ENCODE assay signal across 33 mouse cellular contexts in the genomic region with DNA sequence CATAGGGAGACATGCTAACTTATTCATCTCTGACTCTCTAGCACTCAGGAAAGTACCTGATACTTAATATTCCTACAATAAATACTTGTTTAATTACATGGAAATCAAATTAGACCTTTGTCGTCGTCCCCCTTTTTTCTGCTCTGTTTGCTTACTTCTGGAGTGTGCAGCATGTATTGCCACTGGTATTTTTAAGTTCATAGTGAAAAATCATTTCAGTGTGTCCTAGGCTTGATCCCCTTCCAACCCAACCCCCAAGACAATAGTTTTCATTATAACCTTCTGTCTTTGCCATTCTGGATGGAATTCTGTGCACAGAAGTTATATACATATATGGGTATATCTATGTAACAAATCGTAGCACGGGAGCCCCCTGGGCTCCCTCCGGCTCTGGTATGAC. TPM values are rescaled to one million over a fixed set of nuclear protein-coding genes. Genes with fewer than 3 reads are reported as not detected.
DNase-seq lines count a peak whose midpoint lies in the region; ATAC-seq lines count a peak whose summit lies in the region.
"Had no signal": no experiment of that assay in that cellular context is flagged by ENCODE, and none has a peak within 500 bp of the region (broad histone marks: within the 10 kb centered on the region; RNA-seq: fewer than 3 reads in every experiment).

A gene (plus strand): TSS at position 301 of the 400 bp plus-strand sequence.

- ATAC-seq in embryonic facial prominence, embryonic 13.5 days (ENCODE audit: insufficient number of reproducible peaks, insufficient read depth, low FRiP score, low TSS enrichment, low read depth), result no peak
- ATAC-seq in limb, embryonic 13.5 days (ENCODE audit: low FRiP score, low read depth), result no peak
- ATAC-seq: activated CD4-positive, CD25-positive, alpha-beta regulatory T cell, adult 4 months; forebrain, embryonic 14.5 days; intestine, embryonic 16.5 days had no signal

- H3K9ac ChIP-seq in embryonic facial prominence, embryonic 13.5 days, result no peak within 1 kb of the TSS
- H3K9ac ChIP-seq in limb, embryonic 13.5 days, result no peak within 1 kb of the TSS
- H3K9ac ChIP-seq: embryonic facial prominence, embryonic 12.5 days; heart, embryonic 15.5 days; neural tube, embryonic 13.5 days; stomach, embryonic 15.5 days had no signal

- 56% methylated on average over 5 of the region's 5 CpGs for WGBS in embryonic facial prominence, embryonic 13.5 days
- WGBS in embryonic facial prominence, embryonic 10.5 days, result 82% methylated on average over 5 of the region's 5 CpGs
- 59% methylated on average over 5 of the region's 5 CpGs for WGBS in limb, embryonic 13.5 days
- WGBS in limb, embryonic 10.5 days, result 86% methylated on average over 5 of the region's 5 CpGs

- no peak within 1 kb of the TSS for H3K4me3 ChIP-seq in embryonic facial prominence, embryonic 13.5 days
- no peak within 1 kb of the TSS for H3K4me3 ChIP-seq in embryonic facial prominence, embryonic 10.5 days
- no peak within 1 kb of the TSS for H3K4me3 ChIP-seq in limb, embryonic 13.5 days
- H3K4me3 ChIP-seq in limb, embryonic 10.5 days, result no peak within 1 kb of the TSS
- H3K4me3 ChIP-seq: embryonic facial prominence, embryonic 12.5 days; heart, embryonic 10.5 days; heart, embryonic 15.5 days; neural tube, embryonic 13.5 days; stomach, embryonic 15.5 days had no signal

- H3K27me3 ChIP-seq in embryonic facial prominence, embryonic 13.5 days, result peaks cover 14% of the 10 kb centered on the region
- peaks cover 44% of the 10 kb centered on the region for H3K27me3 ChIP-seq in embryonic facial prominence, embryonic 10.5 days (replicated peaks; ENCODE audit: low read depth, poor library complexity, severe bottlenecking)
- peaks cover 7% of the 10 kb centered on the region; the same call in 1 of the 2 replicates for H3K27me3 ChIP-seq in limb, embryonic 13.5 days
- H3K27me3 ChIP-seq in limb, embryonic 10.5 days (ENCODE audit: low read depth, poor library complexity, severe bottlenecking), result peaks cover 48% of the 10 kb centered on the region
- H3K27me3 ChIP-seq: CH12.LX; embryonic facial prominence, embryonic 12.5 days; heart, embryonic 15.5 days; neural tube, embryonic 13.5 days; stomach, embryonic 15.5 days had no signal

- no peaks in the 10 kb centered on the region for H3K4me1 ChIP-seq in embryonic facial prominence, embryonic 13.5 days
- H3K4me1 ChIP-seq in embryonic facial prominence, embryonic 10.5 days, result 0 out of 2 replicates have a peak, but pooled peaks cover 6% of the 10 kb centered on the region
- H3K4me1 ChIP-seq in limb, embryonic 13.5 days, result no peaks in the 10 kb centered on the region
- no peaks in the 10 kb centered on the region for H3K4me1 ChIP-seq in limb, embryonic 10.5 days
- H3K4me1 ChIP-seq: embryonic facial prominence, embryonic 12.5 days; heart, embryonic 10.5 days; heart, embryonic 15.5 days; neural tube, embryonic 13.5 days; stomach, embryonic 15.5 days had no signal

- H3K27ac ChIP-seq in embryonic facial prominence, embryonic 13.5 days, result no peak within 1 kb of the TSS
- H3K27ac ChIP-seq in embryonic facial prominence, embryonic 10.5 days (replicated peaks), result no peak within 1 kb of the TSS
- no peak within 1 kb of the TSS for H3K27ac ChIP-seq in limb, embryonic 13.5 days
- no peak within 1 kb of the TSS for H3K27ac ChIP-seq in limb, embryonic 10.5 days
- H3K27ac ChIP-seq: embryonic facial prominence, embryonic 12.5 days; heart, embryonic 10.5 days; heart, embryonic 15.5 days; kidney, postnatal 0 days; neural tube, embryonic 13.5 days; stomach, embryonic 15.5 days had no signal

- H3K9me3 ChIP-seq in embryonic facial prominence, embryonic 13.5 days, result no peaks in the 10 kb centered on the region
- H3K9me3 ChIP-seq in embryonic facial prominence, embryonic 10.5 days, result no peaks in the 10 kb centered on the region
- no peaks in the 10 kb centered on the region for H3K9me3 ChIP-seq in limb, embryonic 13.5 days
- no peaks in the 10 kb centered on the region for H3K9me3 ChIP-seq in limb, embryonic 10.5 days (replicated peaks)
- H3K9me3 ChIP-seq: embryonic facial prominence, embryonic 12.5 days; heart, embryonic 10.5 days; heart, embryonic 15.5 days; neural tube, embryonic 13.5 days; stomach, embryonic 15.5 days had no signal

- H3K4me2 ChIP-seq in embryonic facial prominence, embryonic 13.5 days, result no peak within 1 kb of the TSS
- no peak within 1 kb of the TSS for H3K4me2 ChIP-seq in limb, embryonic 13.5 days (replicated peaks)
- H3K4me2 ChIP-seq: embryonic facial prominence, embryonic 12.5 days; heart, embryonic 15.5 days; liver, embryonic 11.5 days; midbrain, embryonic 11.5 days; neural tube, embryonic 13.5 days; stomach, embryonic 15.5 days had no signal

- no peaks in the 10 kb centered on the region for H3K36me3 ChIP-seq in embryonic facial prominence, embryonic 13.5 days
- no peaks in the 10 kb centered on the region for H3K36me3 ChIP-seq in embryonic facial prominence, embryonic 10.5 days (replicated peaks)
- no peaks in the 10 kb centered on the region for H3K36me3 ChIP-seq in limb, embryonic 13.5 days
- H3K36me3 ChIP-seq in limb, embryonic 10.5 days, result no peaks in the 10 kb centered on the region
- H3K36me3 ChIP-seq: embryonic facial prominence, embryonic 12.5 days; heart, embryonic 10.5 days; heart, embryonic 15.5 days; neural tube, embryonic 13.5 days; stomach, embryonic 15.5 days had no signal

- DNase-seq in embryonic facial prominence, embryonic 10.5 days (ENCODE audit: low spot score), result no peak
- DNase-seq in limb, embryonic 10.5 days (ENCODE audit: low spot score), result no peak
- no peak for DNase-seq in gastrocnemius, postnatal 25 days
- no peak for DNase-seq in frontal cortex, postnatal 25 days (ENCODE audit: low spot score in 2 of 2)
- DNase-seq in embryo, embryonic 11 days, result no peak
- DNase-seq: adrenal gland, adult 2 months; cerebellum, adult 2 months; cerebellum, postnatal 14 days; heart, adult 11 months; kidney, adult 8-10 months; kidney, postnatal 4 days; layer of hippocampus, postnatal 36 days; left cerebral cortex, postnatal 4 days; lung, postnatal 36 days; thymus, postnatal 14 days had no signal

RNA-seq across cellular contexts. Expression of the gene that starts here (rescaled TPM):
- polyA plus RNA-seq in embryonic facial prominence, embryonic 13.5 days (2015; fragmentation: Nextera tagmentation; extraction: Ambion mirVana), result 20.4 and 25.5 TPM in 2 replicates
- 0.32 TPM in 1 of 2 replicates, not detected in the other for polyA plus RNA-seq in embryonic facial prominence, embryonic 10.5 days (2016; fragmentation: Nextera tagmentation; extraction: Ambion mirVana)
- 41.5 and 42.7 TPM in 2 replicates for polyA plus RNA-seq in limb, embryonic 13.5 days (2015; fragmentation: Nextera tagmentation; extraction: Ambion mirVana)
- not detected in 2 replicates for polyA plus RNA-seq in limb, embryonic 10.5 days (2016; fragmentation: Nextera tagmentation; extraction: Ambion mirVana)
- total RNA-seq in gastrocnemius, postnatal 25 days (2021), result 10 to 100 TPM; 13.5 to 37.1 TPM
- total RNA-seq: CH12.LX; ES-E14; layer of hippocampus, postnatal 36 days; megakaryocyte, adult 5-6 weeks had no signal
- polyA plus RNA-seq: activated CD4-positive, CD25-positive, alpha-beta regulatory T cell, adult 4 months; adrenal gland, adult 2 months; liver, embryonic 11.5 days; small intestine, adult 2 months; urinary bladder, adult 2 months had no signal

Comparison
In these comparisons a context has a peak if more than half of its experiments do, and no peak if none do; other contexts are left out.
1. RNA of the gene that starts here (polyA plus RNA-seq): 41.5 to 42.7 TPM in limb, embryonic 13.5 days and 20.4 to 25.5 TPM in embryonic facial prominence, embryonic 13.5 days; 0.32 TPM in embryonic facial prominence, embryonic 10.5 days and not detected in limb, embryonic 10.5 days; every median in the first group is over 10 times any median in the second.